Mouse (Mus musculus) adrenal gland, postnatal 4 days (tissue): ENCODE measurements around the gene Trappc3. TPM values are rescaled to one million over a fixed set of nuclear protein-coding genes. Genes with fewer than 3 reads are reported as not detected.

ENCODE experiments used
- DNase-seq, 2 experiments: peaks; one replicate each; pipeline ENCODE4 v3.0.0; 2021 to 2022; ENCODE audit warnings: low spot score in 2 of 2, mixed read lengths in 2 of 2
- total RNA-seq, 2 experiments: library from RNA; stranded (reverse); gene quantifications; 2 replicates each; pipeline ENCODE4 v1.2.3; 2021

The Trappc3 gene
- total RNA-seq, 2 experiments from 2014 or later = 70.0 to 75.4 TPM

GRCm38 (mm10) chr4:126309211-126309921, 47.2 kb downstream of the Trappc3 start:
- DNase-seq = no peak

- peak; percentile 68 to 75 for DNase-seq
Measured at GRCm38 (mm10) chr4:126309922-126310309, 47.8 kb downstream of the Trappc3 start.

GRCm38 (mm10) chr4:126310344-126310743, 48.2 kb downstream of the Trappc3 start:
- DNase-seq = no peak

GRCm38 (mm10) chr4:126311566-126312200, 49.6 kb downstream of the Trappc3 start:
- no peak for DNase-seq

GRCm38 (mm10) chr4:126313202-126313601, 51.1 kb downstream of the Trappc3 start:
- no peak for DNase-seq

- no peak for DNase-seq
Measured at GRCm38 (mm10) chr4:126314393-126314792, 52.3 kb downstream of the Trappc3 start.

GRCm38 (mm10) chr4:126315931-126316330, 53.8 kb downstream of the Trappc3 start:
- no peak for DNase-seq

- DNase-seq = no peak
Measured at GRCm38 (mm10) chr4:126316443-126317040, 54.4 kb downstream of the Trappc3 start.

- DNase-seq = no peak
Measured at GRCm38 (mm10) chr4:126319806-126320205, 57.7 kb downstream of the Trappc3 start.

GRCm38 (mm10) chr4:126321111-126321853, 59.2 kb downstream of the Trappc3 start, which contains the start of gene Adprhl2:
Gene Adprhl2, minus strand, starts transcription at chr4:126321703.
- DNase-seq = peak; percentile 99 to 100

GRCm38 (mm10) chr4:126321854-126322511, 59.9 kb downstream of the Trappc3 start:
- DNase-seq = no peak

GRCm38 (mm10) chr4:126322646-126323045, 60.5 kb downstream of the Trappc3 start:
- DNase-seq = no peak

- no peak for DNase-seq
Measured at GRCm38 (mm10) chr4:126324861-126325260, 62.7 kb downstream of the Trappc3 start.

GRCm38 (mm10) chr4:126325281-126325861, 63.2 kb downstream of the Trappc3 start, which contains the start of gene Tekt2:
Gene Tekt2, minus strand, starts transcription at chr4:126325688.
- DNase-seq = no peak

Other genes starting within 250 kb of the Trappc3 start
- gene Csf3r, start 237.8 kb upstream of the Trappc3 start, total RNA-seq = 1 to 10 TPM; 2.0 to 2.3 TPM
- gene Mrps15, start 215.4 kb upstream of the Trappc3 start, total RNA-seq = 10 to 100 TPM; 72.5 to 73.9 TPM
- 10 to 100 TPM; 12.3 to 15.7 TPM for gene Oscp1, start 203.8 kb upstream of the Trappc3 start, total RNA-seq
- gene Lsm10, start 165.7 kb upstream of the Trappc3 start, total RNA-seq = 10 to 100 TPM; 26.7 to 27.1 TPM
- 10 to 100 TPM; 25.9 to 30.5 TPM for gene Stk40, start 158.4 kb upstream of the Trappc3 start, total RNA-seq
- 10 to 100 TPM; 67.2 to 69.6 TPM for gene Eva1b, start 114.6 kb upstream of the Trappc3 start, total RNA-seq
- 1 to 10 TPM; 4.2 to 4.3 TPM for gene Sh3d21, start 98.8 kb upstream of the Trappc3 start, total RNA-seq
- gene Thrap3, start 59.6 kb upstream of the Trappc3 start, total RNA-seq = 100 to 1,000 TPM; 319 to 332 TPM
- gene Map7d1, start 6.0 kb upstream of the Trappc3 start, total RNA-seq = 10 to 100 TPM; 64.1 to 70.7 TPM
- 10 to 100 TPM in 1 of 2 experiments, 1 to 10 TPM in 1; 9.3 to 12.8 TPM for gene Col8a2, start 24.5 kb downstream of the Trappc3 start, total RNA-seq
- gene Adprhl2, start 59.4 kb downstream of the Trappc3 start, total RNA-seq = 10 to 100 TPM; 41.3 to 42.0 TPM
- gene Tekt2, start 63.4 kb downstream of the Trappc3 start, total RNA-seq = 1 to 10 TPM; 4.0 to 5.0 TPM
- 10 to 100 TPM; 16.2 to 21.6 TPM for gene Ago3, start 167.2 kb downstream of the Trappc3 start, total RNA-seq
- 10 to 100 TPM; 44.7 to 48.4 TPM for gene Ago1, start 206.3 kb downstream of the Trappc3 start, total RNA-seq